Mouse (Mus musculus) CD8-positive naive resting alpha-beta T cell, adult 2 months (primary cell): ENCODE measurements at regions not wholly inside any gene's neighbourhood (a gene's known extent, or its start where the extent isn't known, plus 50 kb on each side); places are given as distances from the start of the nearest gene placed in this dataset.
A peak's percentile ranks its signal among the peaks of the same experiment; 100 is the strongest.
"Not testable (repeated sequence)": the region's sequence is repeated elsewhere in the genome, so short reads cannot be mapped to it uniquely, and the experiment has no call there.

Experiments used
- DNase-seq, 2 experiments: peaks; one replicate each; pipeline ENCODE4 v3.0.0; 2022; ENCODE audit warnings: low read depth in 2 of 2, low spot score in 2 of 2

DNA sequence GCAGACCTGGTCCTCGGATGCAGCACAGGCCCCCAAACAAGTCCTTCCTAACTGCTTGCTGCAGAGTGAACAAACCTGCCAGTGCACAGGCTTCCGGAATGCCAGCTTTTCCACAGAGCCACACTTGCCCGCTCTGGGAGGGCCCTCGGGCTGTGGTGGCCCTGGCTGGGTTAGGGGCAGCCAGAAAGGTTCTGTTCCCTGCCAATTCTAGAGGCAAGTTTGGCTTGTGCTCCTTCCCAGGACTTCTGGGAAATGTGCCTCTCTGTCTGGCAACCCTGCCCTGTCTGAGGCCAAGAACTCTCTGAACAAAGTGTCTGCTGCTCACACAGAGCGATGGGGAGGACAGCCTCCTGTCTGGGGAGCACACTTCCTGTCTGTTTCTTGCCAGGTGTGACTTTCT, 66.4 kb downstream of the Xrcc2 start:
- DNase-seq, result no peak

DNA sequence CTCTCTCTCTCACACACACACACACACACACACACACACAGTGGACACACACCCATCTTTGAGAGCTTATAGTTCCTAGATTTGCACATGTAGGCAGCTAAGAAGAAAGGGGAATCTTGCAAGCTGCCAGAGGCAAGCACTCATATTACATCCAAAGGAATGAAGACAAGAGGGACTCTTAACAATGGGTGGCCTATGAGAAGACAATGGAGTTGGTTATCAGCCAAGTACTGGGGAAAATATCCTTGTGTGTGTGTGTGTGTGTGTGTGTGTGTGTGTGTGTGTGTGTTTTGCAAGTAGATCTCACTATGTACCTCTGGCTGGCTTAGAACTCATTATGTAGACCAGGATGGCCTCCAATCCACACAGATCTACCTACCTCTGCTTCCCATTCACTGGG, 67.5 kb downstream of the Xrcc2 start:
- DNase-seq, result no peak

DNA sequence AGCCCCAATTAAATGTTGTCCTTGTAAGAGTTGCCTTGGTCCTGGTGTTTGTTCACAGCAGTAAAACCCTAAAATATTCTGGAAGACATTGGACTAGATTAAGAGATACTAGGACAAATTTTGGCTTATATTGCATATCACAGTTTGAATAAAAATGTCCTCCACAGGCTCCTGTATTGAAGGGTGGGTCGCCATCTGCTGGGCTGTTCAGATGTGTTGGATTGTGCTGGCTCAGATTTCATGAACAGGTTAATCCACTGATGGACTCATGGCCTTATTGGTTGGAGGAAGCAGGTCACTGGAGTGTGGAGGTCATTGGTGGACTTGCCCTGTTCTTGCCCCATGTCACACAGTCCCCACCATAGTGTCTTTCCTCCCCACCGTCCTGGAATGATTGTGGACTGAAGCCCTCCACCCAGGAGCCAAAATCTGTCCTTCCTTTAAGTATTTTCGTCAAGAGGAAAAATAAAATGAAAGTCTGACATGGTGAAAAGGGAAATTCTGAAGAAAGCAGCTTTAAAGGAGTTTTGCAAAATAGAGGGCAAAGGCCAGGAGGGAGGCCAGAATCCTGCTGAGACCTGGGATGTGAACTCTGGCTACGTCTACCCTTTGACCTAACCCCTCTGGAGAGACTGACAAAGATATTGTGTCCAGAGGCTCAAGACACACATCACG, 72.6 kb downstream of the Xrcc2 start:
- no peak for DNase-seq

DNA sequence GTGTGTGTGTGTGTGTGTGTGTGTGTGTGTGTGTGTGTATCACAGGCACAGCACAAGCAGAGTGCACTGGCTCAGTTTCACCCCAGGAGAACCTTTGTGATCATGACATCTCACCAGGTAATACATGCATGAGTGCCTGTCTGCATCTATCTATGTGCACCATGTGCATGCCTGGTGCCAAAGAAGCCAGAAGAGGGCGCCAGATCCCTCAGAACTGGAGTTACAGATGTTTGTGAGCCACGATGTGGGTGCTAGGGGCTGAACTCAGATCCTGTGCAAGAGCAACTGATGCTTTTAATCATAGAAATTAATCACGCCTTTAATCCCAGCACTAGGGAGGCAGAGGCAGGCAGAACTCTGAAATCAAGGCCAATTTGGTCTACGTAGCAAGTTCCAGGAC, 75.9 kb downstream of the Xrcc2 start:
- DNase-seq, result no peak

DNA sequence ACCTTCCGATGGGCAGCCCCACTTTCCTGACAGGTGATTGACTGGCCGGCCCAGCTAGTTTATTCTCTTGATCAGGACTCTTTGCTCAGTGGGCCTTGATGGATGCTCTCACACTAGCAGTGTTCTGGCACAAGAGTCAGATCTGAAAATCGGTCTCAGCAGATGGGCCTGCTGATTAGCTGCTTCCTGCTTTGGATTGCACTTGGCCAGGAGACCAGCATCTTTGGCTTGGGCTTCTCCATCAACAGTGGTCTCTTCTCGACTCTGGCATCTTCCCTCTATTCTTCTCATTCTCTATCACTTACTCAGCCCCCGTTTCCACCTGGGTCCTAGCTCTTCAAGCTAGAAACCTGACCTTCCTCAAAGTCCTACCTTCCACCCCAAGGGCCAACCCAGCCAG, 77.1 kb downstream of the Xrcc2 start:
- no peak for DNase-seq

DNA sequence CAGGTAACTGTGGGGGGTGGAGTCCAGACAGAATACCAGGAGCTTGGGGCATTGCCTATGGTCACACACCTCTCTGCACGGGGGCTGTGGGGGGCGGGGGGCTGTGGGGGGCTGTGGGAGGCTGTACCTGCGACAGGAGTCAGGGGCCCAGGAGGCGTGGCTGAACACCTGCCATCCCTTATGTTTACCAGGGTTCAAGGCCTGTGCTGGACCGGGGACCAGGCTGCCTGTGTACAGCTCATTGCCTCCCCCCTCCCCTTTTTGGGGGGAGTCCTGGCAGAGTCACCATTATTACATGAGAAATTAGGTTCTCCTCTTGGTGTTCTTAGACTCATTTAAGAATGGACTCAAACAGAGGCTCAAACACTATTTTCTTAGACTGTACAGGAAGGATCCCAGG, 78.5 kb downstream of the Xrcc2 start:
- no peak for DNase-seq

DNA sequence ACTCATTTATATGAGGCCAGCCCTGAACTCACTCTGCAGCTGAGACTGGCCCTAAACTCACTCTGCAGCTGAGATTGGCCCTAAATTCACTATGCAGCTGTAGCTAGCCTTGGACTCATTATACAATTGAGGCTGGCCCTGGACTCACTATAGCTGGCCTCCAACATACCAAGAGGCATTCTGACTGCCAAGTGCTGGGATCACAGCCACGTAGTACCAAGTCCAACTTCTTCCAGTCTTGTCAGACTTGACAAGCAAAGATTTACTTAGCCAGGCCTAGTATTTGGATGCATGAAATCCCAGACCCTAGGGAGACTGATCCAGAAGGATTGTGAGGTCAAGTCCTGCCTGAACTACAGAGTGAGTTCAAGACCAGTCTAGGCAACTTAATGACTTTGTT, 81.6 kb downstream of the Xrcc2 start:
- DNase-seq, result no peak

DNA sequence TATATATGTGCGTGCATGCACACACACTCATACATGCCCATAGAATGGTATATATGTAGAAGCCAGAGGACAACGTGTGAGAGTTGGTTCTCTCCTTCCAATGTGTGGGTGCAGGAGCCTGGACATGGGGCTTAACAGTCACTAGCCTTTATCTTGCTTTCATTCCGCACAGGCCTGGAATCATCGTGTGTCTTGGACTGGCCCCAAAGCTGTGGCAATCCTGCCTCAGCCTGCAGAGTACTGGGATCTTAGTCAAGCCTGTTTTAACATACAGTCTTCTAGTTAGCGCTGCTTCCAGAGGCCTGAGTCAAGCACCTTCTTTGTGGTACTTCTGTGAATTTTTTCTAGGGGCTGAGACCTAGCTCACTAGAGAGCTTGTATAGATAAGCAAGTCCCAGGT, 85.8 kb downstream of the Xrcc2 start:
- DNase-seq, result no peak

DNA sequence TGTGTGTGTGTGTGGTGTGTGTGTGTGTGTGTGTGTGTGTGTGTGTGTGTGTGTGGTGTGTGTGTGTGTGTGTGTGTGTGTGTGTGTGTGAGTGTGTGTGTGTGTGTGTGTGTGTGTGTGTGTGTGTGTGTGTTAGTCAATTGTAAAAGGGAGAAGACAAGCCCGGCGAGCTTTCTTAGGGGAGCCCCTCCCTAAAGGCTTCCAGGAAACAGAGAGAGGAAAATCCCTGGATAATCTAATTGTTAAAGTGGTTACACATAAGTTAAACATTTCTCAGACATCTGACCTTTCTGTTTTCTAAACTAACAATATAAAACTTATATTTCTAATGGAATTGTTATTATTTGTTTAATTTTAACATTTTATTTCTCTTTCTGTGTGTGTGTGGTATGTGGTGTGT, 86.3 kb downstream of the Xrcc2 start:
- DNase-seq, result not testable (repeated sequence)

DNA sequence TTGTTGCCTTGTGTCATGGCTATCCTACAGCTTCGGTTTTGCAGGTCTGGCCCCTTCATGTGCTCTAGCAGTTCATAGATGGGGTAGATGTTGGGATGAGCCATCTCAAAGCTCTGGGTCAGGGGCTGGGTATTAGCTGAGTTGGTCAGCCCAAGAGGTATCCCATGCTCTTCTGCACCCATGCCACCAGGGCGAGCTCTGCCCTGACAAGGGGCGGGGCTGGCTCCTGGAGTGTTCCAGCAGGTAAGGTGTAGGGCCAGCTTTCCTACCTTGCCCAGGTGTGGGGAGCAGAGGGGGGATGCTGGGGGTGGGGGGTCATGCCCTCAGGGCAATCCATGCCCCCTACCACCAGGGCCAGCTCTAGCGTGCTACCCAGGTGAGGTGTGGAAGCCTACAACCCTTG, 91.0 kb downstream of the Xrcc2 start:
- DNase-seq, result no peak

DNA sequence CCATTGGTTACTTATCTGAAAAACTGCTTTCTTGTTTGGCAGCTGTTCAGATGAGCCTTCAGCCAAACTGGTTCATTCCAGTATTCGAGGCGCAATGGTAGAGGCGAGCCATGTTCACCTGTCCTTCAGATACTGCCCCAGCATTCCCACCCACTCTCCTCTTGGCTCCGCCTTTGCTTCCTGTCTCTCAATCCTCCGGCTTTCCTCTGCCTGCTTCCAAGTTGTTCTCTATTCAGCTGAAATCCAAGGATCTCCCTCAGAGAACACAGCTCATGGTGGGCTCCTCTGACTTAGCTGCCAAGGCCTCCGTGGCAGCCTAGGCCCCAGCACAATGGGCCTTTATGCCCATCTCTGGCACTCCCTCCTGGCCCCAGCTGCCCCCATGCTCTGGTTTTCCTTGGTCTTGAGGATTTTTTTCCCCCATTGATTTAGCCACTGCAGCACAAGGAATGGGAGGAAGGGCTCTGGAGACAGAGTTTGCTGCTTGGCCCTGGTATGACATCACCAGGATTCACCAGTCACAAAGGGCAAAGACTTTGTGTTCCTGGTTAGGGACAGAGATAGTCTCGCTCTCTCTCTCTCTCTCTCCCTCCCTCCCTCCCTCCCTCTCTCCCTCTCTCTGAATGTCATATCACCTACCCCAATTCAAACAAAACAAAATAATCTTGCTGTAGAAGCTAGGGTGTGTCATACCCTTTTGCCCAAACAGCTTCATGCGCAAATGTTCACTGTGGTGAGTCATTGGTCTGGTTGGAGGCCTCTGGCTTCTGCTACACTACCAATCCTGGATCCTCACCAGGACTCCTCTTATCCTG, 91.6 kb downstream of the Xrcc2 start:
- DNase-seq, result no peak

DNA sequence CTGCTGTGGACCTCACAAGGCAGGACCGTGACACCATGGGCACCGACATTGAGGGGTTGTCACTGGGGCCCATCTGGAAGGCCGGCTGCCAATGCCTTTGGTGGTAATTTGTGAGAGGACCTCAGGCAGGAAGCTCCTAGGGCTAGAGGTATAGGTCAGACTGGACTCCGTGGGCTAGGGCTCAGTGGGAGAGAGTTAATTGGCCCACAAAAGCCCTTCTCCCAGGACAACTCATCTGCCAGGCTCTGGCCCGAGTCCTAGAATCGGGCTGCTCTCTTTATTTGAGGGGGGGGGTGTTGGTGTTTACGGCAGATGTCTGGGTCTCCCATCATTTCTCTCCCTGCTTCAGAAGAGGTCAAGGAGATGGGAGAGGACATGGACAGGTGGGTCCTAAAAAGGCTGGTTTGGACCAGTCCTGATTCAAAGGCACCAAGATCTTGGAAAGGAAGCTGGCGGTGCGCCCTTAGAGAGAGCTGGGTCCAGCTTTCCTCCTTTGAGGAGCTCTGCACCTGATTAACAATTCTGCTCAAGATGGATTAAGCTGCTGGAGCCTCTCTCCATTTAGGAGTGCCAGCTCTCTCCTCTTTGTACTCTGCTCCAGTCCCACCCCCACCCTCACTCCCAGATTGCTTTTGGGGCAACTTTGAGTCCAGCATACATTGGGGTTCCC, 93.5 kb downstream of the Xrcc2 start:
- no peak for DNase-seq

DNA sequence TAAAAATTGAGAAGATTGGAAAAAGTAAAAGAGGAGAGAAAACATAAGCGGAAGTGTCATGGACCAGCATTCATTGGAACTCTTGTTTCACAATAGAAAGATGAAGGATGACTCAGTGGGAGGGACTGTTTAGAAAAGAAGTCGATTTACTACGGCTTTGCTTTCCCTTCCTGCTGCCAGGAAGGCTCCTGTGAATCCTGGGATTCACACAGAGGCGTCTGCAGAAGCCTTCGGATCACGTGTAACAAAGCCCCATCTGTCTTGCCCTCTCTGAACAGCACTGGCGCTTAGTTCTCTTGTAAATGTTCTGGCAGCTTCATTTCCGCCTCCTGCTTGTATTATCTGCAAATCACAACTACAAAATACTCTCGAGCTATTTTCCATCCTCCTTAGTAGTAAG, 94.0 kb downstream of the Cct8l1 start:
- DNase-seq, result no peak

DNA sequence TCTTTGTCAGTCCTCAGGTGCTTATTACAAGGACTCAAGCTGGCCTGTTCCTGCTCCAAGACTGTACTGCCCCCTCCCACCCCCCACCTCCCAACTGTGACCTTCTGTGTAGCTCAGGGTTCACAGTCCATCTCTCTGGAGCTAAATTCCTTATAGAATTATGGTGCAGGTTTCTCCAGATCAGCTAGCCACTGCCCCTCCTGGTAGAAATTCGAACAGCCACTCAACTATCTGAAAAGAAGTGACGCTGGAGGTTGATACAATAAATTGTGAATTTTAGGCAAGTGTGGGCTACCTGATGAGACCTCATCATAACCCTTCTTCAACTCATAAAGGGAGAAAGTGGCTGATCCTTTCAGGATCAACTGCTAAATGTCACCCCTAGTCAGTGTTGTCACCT, 86.3 kb downstream of the Cct8l1 start:
- DNase-seq, result peak in 1 of 2 experiments; percentile 5

DNA sequence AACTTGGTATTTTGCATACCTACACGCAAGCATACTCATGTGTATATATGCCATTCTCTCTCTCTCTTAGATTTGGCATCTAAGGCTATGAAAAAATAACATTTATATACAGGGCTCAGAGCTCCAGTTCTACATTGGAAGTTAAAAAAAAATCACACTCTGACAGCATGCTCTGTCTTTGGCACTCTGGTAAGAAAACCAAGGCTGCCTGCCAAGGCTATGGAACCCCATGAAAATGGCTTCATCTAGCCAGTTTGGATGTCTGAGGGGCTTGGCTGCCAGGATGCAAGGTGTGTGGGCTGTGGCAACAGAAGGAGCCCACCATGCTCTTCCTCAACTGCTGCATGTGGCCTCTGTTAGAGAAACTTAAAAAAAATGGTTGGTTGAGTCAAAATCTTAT, 83.5 kb downstream of the Cct8l1 start:
- no peak for DNase-seq

DNA sequence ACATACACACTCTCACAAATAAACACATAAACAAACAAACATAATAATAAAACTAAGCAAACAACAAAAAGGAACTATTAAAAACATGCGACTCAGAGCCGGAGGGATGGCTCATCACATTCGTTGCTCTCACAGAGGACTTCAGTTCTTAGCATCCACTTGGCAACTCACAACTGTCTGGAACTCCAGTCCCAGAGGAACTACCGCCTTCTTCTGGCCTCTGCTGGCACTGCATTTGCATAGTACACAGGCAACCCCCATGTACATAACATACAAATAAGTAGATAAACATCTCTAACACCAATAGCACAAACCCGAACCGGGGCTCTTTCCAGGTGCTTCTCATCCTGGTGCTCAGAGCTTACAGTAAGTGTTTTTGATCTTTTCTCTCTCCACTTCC, 81.9 kb downstream of the Cct8l1 start:
- DNase-seq, result no peak

DNA sequence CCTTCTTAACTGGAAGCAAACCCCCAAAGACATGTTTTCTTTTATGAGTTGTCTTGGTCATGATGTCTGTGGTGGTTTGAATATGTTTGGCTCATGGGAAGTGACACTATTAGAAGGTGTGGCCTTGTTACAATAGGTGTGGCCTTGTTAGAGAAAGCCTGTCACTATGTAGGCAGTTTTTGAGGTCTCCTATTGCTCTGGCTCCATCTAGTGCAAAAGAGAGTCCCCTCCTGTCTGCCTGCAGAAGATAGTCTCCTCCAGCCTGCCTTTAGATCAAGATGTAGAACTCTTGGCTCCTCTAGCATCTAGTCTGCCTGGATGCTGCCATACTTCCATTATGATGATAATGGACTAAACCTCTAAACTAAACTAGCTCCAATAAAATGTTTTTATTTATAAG, 75.8 kb downstream of the Cct8l1 start:
- no peak for DNase-seq
